29 mouse cellular contexts compared by ENCODE assay signal in the genomic region with DNA sequence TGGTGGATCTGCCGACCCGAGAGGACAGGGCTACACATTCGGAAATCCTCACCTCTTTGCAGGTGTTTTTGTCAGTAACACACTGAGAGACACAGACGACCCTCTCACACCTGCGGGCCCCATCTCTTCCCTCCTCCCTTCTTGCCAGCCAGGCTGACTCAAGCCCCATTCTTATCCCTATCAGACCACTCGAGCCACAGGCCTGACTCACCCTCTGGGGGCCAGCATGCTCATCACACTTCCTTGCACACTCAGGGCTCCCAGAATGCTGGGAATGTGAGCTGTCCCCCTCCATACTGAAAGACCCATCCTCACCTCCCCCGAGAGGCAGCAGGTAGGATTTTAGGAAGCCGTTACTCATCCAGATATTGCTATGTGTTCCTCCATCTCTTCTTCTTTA. TPM values are rescaled to one million over a fixed set of nuclear protein-coding genes. Genes with fewer than 3 reads are reported as not detected.
A peak's percentile ranks its signal among the peaks of the same experiment; 100 is the strongest.
DNase-seq lines count a peak whose midpoint lies in the region; ATAC-seq and TF ChIP-seq lines count a peak whose summit lies in the region.
"Had no signal": no experiment of that assay in that cellular context is flagged by ENCODE, and none has a peak within 500 bp of the region (broad histone marks: within the 10 kb centered on the region; RNA-seq: fewer than 3 reads in every experiment).

No protein-coding gene starts in this region.

- DNase-seq in gastrocnemius, adult 2 months: no peak
- DNase-seq in gastrocnemius, postnatal 4 days (ENCODE audit: low spot score in 2 of 2): no peak
- no peak for DNase-seq in liver, postnatal 0 days
- DNase-seq in liver: no peak
- DNase-seq in NIH3T3 (ENCODE audit: low read depth): peak; percentile 62
- no peak for DNase-seq in thymus, postnatal 36 days
- DNase-seq: adrenal gland, postnatal 14 days; B cell, adult 2 months; cerebellum, adult 18-20 months; cerebellum, postnatal 10 days; kidney, adult 2 months; layer of hippocampus, postnatal 36 days; lung, embryonic 14.5 days; lung, postnatal 14 days; right cerebral cortex, adult 18-20 months; spleen, adult 18-20 months; thymus, adult 18-20 months; thymus, postnatal 25 days had no signal

- no peak for TF ChIP-seq CTCF in gastrocnemius, adult 2 months (IDR thresholded peaks at IDR 0.05)
- no peak for TF ChIP-seq CTCF in liver, postnatal 0 days (IDR thresholded peaks at IDR 0.05; ENCODE audit: low read depth)

- peaks cover 9% of the 10 kb centered on the region for H3K27me3 ChIP-seq in liver, postnatal 0 days (ENCODE audit: insufficient read depth, low read length)
- H3K27me3 ChIP-seq: forebrain, embryonic 15.5 days; heart, embryonic 12.5 days; limb, embryonic 15.5 days; Patski had no signal

- intact Hi-C loops in gastrocnemius, adult 2 months (cut with DNase I): no loop called here

- no peak overlapping the region for H3K4me2 ChIP-seq in liver, postnatal 0 days (ENCODE audit: low read depth, low read length)
- H3K4me2 ChIP-seq: forebrain, embryonic 15.5 days; heart, embryonic 12.5 days; limb, embryonic 15.5 days; lung, embryonic 14.5 days; midbrain, embryonic 11.5 days; neural tube, embryonic 12.5 days had no signal

- no peaks in the 10 kb centered on the region for H3K36me3 ChIP-seq in liver, postnatal 0 days (replicated peaks; ENCODE audit: insufficient read depth, low read length)
- H3K36me3 ChIP-seq: forebrain, embryonic 15.5 days; limb, embryonic 10.5 days; neural tube, embryonic 12.5 days had no signal

- peak overlapping the region; percentile 51 for H3K4me3 ChIP-seq in gastrocnemius, adult 2 months
- no peak overlapping the region for H3K4me3 ChIP-seq in liver, postnatal 0 days (ENCODE audit: low read depth, low read length)
- H3K4me3 ChIP-seq: forebrain, embryonic 15.5 days; heart, embryonic 12.5 days; limb, embryonic 10.5 days; limb, embryonic 15.5 days; neural tube, embryonic 12.5 days had no signal

- peak overlapping the region; percentile 88 for H3K27ac ChIP-seq in gastrocnemius, adult 2 months
- 0 out of 2 replicates have a peak overlapping the region, but pooled peaks have one; percentile 34 for H3K27ac ChIP-seq in liver, postnatal 0 days (ENCODE audit: low read depth)
- H3K27ac ChIP-seq: limb, embryonic 10.5 days; limb, embryonic 15.5 days; liver, embryonic 14.5 days; neural tube, embryonic 12.5 days had no signal

- 65% methylated on average over 8 of the region's 8 CpGs for WGBS in liver, postnatal 0 days (ENCODE audit: insufficient replicate concordance)

- no peak for ATAC-seq in liver, postnatal 0 days
- ATAC-seq in granulocyte monocyte progenitor cell, adult 5-6 weeks (replicated peaks; ENCODE audit: poor library complexity, severe bottlenecking): no peak
- ATAC-seq: forebrain, embryonic 15.5 days; hindbrain, embryonic 16.5 days; midbrain, embryonic 16.5 days; Patski had no signal

- peaks cover 23% of the 10 kb centered on the region for H3K4me1 ChIP-seq in liver, postnatal 0 days (ENCODE audit: insufficient read depth)

- TF ChIP-seq EP300 in liver, postnatal 0 days (IDR thresholded peaks at IDR 0.05; ENCODE audit: low read depth): no peak

- H3K9ac ChIP-seq in liver, postnatal 0 days (replicated peaks): no peak overlapping the region
- H3K9ac ChIP-seq: forebrain, embryonic 15.5 days; heart, embryonic 12.5 days; limb, embryonic 15.5 days; liver, embryonic 14.5 days; lung, embryonic 14.5 days; neural tube, embryonic 12.5 days had no signal

- no peaks in the 10 kb centered on the region for H3K9me3 ChIP-seq in liver, postnatal 0 days (ENCODE audit: low read length)
- H3K9me3 ChIP-seq: forebrain, embryonic 15.5 days; heart, embryonic 12.5 days; limb, embryonic 10.5 days; limb, embryonic 15.5 days; neural tube, embryonic 12.5 days had no signal

RNA-seq across cellular contexts. Expression of a gene that starts 4.8 kb away (rescaled TPM):
- 10 to 100 TPM; 39.9 to 48.6 TPM for total RNA-seq in gastrocnemius, adult 2 months (2021)
- 100 to 1,000 TPM; 172 to 194 TPM for total RNA-seq in gastrocnemius, postnatal 4 days (2021)
- polyA plus RNA-seq in liver, postnatal 0 days (2015; fragmentation: Nextera tagmentation; extraction: Ambion mirVana): 26.6 and 27.4 TPM in 2 replicates
- total RNA-seq in granulocyte monocyte progenitor cell, adult 5-6 weeks (2014; fragmentation: Nextera tagmentation): 1.0 and 4.0 TPM in 2 replicates
- 0.43 and 5.5 TPM in 2 replicates for total RNA-seq in granulocyte monocyte progenitor cell, adult 5-6 weeks (2017)

RNA-seq across cellular contexts. Expression of a gene that starts 29.2 kb away (rescaled TPM):
- 10 to 100 TPM; 66.3 to 72.8 TPM for total RNA-seq in gastrocnemius, adult 2 months (2021)
- total RNA-seq in gastrocnemius, postnatal 4 days (2021): 100 to 1,000 TPM; 131 to 132 TPM
- polyA plus RNA-seq in liver, postnatal 0 days (2015; fragmentation: Nextera tagmentation; extraction: Ambion mirVana): 21.4 and 22.6 TPM in 2 replicates
- total RNA-seq in granulocyte monocyte progenitor cell, adult 5-6 weeks (2014; fragmentation: Nextera tagmentation): 146 and 152 TPM in 2 replicates
- total RNA-seq in granulocyte monocyte progenitor cell, adult 5-6 weeks (2017): 146 and 175 TPM in 2 replicates

RNA-seq across cellular contexts. Expression of a gene that starts 33.0 kb away (rescaled TPM):
- total RNA-seq in gastrocnemius, adult 2 months (2021): under 1 TPM; 0.10 to 0.56 TPM
- total RNA-seq in gastrocnemius, postnatal 4 days (2021): under 1 TPM; 0.57 to 0.69 TPM
- polyA plus RNA-seq in liver, postnatal 0 days (2015; fragmentation: Nextera tagmentation; extraction: Ambion mirVana): 0.65 and 0.92 TPM in 2 replicates
- total RNA-seq in granulocyte monocyte progenitor cell, adult 5-6 weeks (2014; fragmentation: Nextera tagmentation): not detected in 2 replicates
- total RNA-seq in granulocyte monocyte progenitor cell, adult 5-6 weeks (2017): not detected in 2 replicates

Comparison
In these comparisons a context has a peak if more than half of its experiments do, and no peak if none do; other contexts are left out.
1. RNA of a gene that starts 4.8 kb away (total RNA-seq): 172 to 194 TPM in gastrocnemius, postnatal 4 days and 39.9 to 48.6 TPM in gastrocnemius, adult 2 months; 0.43 to 5.5 TPM in granulocyte monocyte progenitor cell, adult 5-6 weeks; every median in the first group is over 4 times any median in the second.